Mouse (Mus musculus) CD4-positive, CD25-positive, alpha-beta regulatory T cell, adult 4 months (primary cell): Measurements from ENCODE around the gene Slc16a6. TPM values are rescaled to one million over a fixed set of nuclear protein-coding genes. Genes with fewer than 3 reads are reported as not detected.

Experiments
- ATAC-seq: one replicate; pipeline ENCODE4 v1.8.0; 2017
- polyA plus RNA-seq, 2 experiments: library from polyadenylated mRNA; unstranded; fragments of 100-300 nt; shearing (Covaris generic); gene quantifications; one replicate each; pipeline ENCODE4 v1.2.1; 2017

Slc16a6 gene
- polyA plus RNA-seq, 2 experiments from 2014 or later, result 16.7 to 21.0 TPM

- ATAC-seq, result no peak
Measured at GRCm38 (mm10) chr11:109413617-109414016, 59.8 kb downstream of the Slc16a6 start, which contains the start of gene 9930022D16Rik. Gene 9930022D16Rik, plus strand, starts transcription at chr11:109413917.

GRCm38 (mm10) chr11:109410197-109410980, 63.0 kb downstream of the Slc16a6 start:
- ATAC-seq, result peak; percentile 20

- ATAC-seq, result no peak
Measured at GRCm38 (mm10) chr11:109406431-109406830, 67.0 kb downstream of the Slc16a6 start.

Other genes with a start within 250 kb of the Slc16a6 start
- gene Rgs9, start 175.5 kb downstream of the Slc16a6 start, polyA plus RNA-seq, result 1 to 10 TPM; 4.2 to 6.9 TPM
- 10 to 100 TPM; 55.1 to 57.8 TPM for gene Gna13, start 110.8 kb downstream of the Slc16a6 start, polyA plus RNA-seq
- under 1 TPM; 0.22 to 0.39 TPM for gene 9930022D16Rik, start 59.7 kb downstream of the Slc16a6 start, polyA plus RNA-seq
- gene Amz2, start 47.7 kb downstream of the Slc16a6 start, polyA plus RNA-seq, result 10 to 100 TPM; 40.0 to 48.4 TPM
- 1 to 10 TPM; 4.5 to 7.1 TPM for gene Arsg, start 224 bp downstream of the Slc16a6 start, polyA plus RNA-seq
- gene Wipi1, start 138.4 kb upstream of the Slc16a6 start, polyA plus RNA-seq, result not detected
- 100 to 1,000 TPM; 416 to 490 TPM for gene Prkar1a, start 175.8 kb upstream of the Slc16a6 start, polyA plus RNA-seq
- gene Fam20a, start 248.7 kb upstream of the Slc16a6 start, polyA plus RNA-seq, result 1 to 10 TPM in 1 of 2 experiments, under 1 TPM in 1; 0.91 to 1.7 TPM